Mouse (Mus musculus) CD4-positive, CD25-positive, alpha-beta regulatory T cell, adult 4 months (primary cell): ENCODE results near the gene Abcd1. TPM values are rescaled to one million over a fixed set of nuclear protein-coding genes. Genes with fewer than 3 reads are reported as not detected.
"Not testable (repeated sequence)": the region's sequence is repeated elsewhere in the genome, so short reads cannot be mapped to it uniquely, and the experiment has no call there.

Source experiments
- ATAC-seq: one replicate; pipeline ENCODE4 v1.8.0; 2017
- polyA plus RNA-seq, 2 experiments: library from polyadenylated mRNA; unstranded; fragments of 100-300 nt; shearing (Covaris generic); gene quantifications; one replicate each; pipeline ENCODE4 v1.2.1; 2017

Gene Abcd1
- 10 to 100 TPM; 23.3 to 44.3 TPM for polyA plus RNA-seq

- peak; percentile 87 for ATAC-seq
Measured at GRCm38 (mm10) chrX:73716109-73716661, at the start of gene Abcd1, which contains the start of gene Bcap31. Abcd1 (plus strand) TSS chrX:73716597. Bcap31 (minus strand) TSS chrX:73716175.

- ATAC-seq: peak; percentile 77
Measured at GRCm38 (mm10) chrX:73672031-73672431, 44.4 kb upstream of the Abcd1 start.

- peak; percentile 53 for ATAC-seq
Measured at GRCm38 (mm10) chrX:73672879-73673618, 43.3 kb upstream of the Abcd1 start, which contains the start of gene Slc6a8. Slc6a8 (plus strand) TSS chrX:73673150.

GRCm38 (mm10) chrX:73673619-73673967, 42.8 kb upstream of the Abcd1 start:
- ATAC-seq: no peak

- ATAC-seq: no peak
Measured at GRCm38 (mm10) chrX:73673968-73674661, 42.3 kb upstream of the Abcd1 start.

GRCm38 (mm10) chrX:73675231-73675630, 41.2 kb upstream of the Abcd1 start:
- no peak for ATAC-seq

- no peak for ATAC-seq
Measured at GRCm38 (mm10) chrX:73676668-73677067, 39.7 kb upstream of the Abcd1 start.

- ATAC-seq: no peak
Measured at GRCm38 (mm10) chrX:73684156-73684555, 32.2 kb upstream of the Abcd1 start.

GRCm38 (mm10) chrX:73684978-73685377, 31.4 kb upstream of the Abcd1 start:
- no peak for ATAC-seq

- no peak for ATAC-seq
Measured at GRCm38 (mm10) chrX:73685629-73686028, 30.8 kb upstream of the Abcd1 start.

- ATAC-seq: peak; percentile 67
Measured at GRCm38 (mm10) chrX:73690917-73691629, 25.3 kb upstream of the Abcd1 start.

GRCm38 (mm10) chrX:73700472-73700871, 15.9 kb upstream of the Abcd1 start:
- ATAC-seq: no peak

- ATAC-seq: no peak
Measured at GRCm38 (mm10) chrX:73715476-73716108, 805 bp upstream of the Abcd1 start.

- no peak for ATAC-seq
Measured at GRCm38 (mm10) chrX:73716709-73717545, 530 bp downstream of the Abcd1 start.

GRCm38 (mm10) chrX:73717667-73718066, 1.3 kb downstream of the Abcd1 start:
- ATAC-seq: no peak

GRCm38 (mm10) chrX:73718271-73718670, 1.9 kb downstream of the Abcd1 start:
- no peak for ATAC-seq

- peak; percentile 15 for ATAC-seq
Measured at GRCm38 (mm10) chrX:73718686-73719362, 2.4 kb downstream of the Abcd1 start.

GRCm38 (mm10) chrX:73730908-73731307, 14.5 kb downstream of the Abcd1 start:
- ATAC-seq: no peak

GRCm38 (mm10) chrX:73738155-73738554, 21.8 kb downstream of the Abcd1 start:
- no peak for ATAC-seq

GRCm38 (mm10) chrX:73739151-73739550, 22.8 kb downstream of the Abcd1 start:
- ATAC-seq: no peak

GRCm38 (mm10) chrX:73739841-73740240, 23.4 kb downstream of the Abcd1 start:
- ATAC-seq: not testable (repeated sequence)
